Mouse (Mus musculus): Measurements from ENCODE around the gene Bcas3.

The Bcas3 gene

DNA sequence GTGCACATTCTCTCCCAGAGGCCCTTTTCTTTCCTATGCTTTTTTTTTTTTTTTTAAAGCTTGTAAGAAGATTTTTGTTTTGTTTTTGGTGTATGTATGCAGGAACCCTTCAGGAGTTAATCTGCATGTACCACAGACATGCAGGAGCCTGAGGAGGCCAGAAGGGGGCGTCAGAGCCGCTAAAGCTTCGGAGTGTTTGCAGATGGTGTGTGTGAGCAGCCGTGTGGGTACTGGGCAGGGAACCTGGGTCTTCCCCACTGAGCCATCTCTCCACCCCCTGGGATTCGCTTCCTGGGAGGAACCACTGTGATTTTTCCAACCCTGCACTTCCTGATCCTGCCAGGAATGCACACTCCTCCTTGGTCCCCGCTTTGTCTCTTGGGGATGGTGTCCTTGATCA, 497.8 kb downstream of the Bcas3 start:
- no peak for DNase-seq

- no peak for DNase-seq
These were observed 505.2 kb downstream of the Bcas3 start for GRCm38 (mm10) chr11:85857997-85858698.

DNA sequence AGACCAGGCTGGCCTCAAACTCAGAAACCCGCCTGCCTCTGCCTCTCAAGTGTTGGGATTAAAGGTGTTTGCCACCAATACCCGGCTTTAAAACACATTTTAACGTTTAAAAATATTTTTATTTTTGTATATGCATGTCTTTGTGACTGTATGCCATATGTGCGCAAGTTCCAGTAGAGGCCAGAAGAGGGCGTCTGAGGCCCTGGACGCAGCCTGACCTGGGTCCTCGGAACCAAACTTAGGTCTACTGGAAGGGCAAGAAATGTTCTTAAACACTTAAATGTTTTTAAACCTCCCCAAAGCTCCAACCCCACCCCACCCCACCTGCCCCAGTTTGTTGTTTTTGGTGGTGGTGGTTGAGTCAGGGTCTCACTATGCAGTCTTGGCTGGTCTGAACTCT, 511.4 kb downstream of the Bcas3 start:
- DNase-seq, result no peak

Data from thymus, postnatal 14 days (tissue).